Mouse (Mus musculus) cerebellum, adult (tissue): Measurements from ENCODE around the gene A030014E15Rik.
"Not testable (repeated sequence)": the region's sequence is repeated elsewhere in the genome, so short reads cannot be mapped to it uniquely, and the experiment has no call there.

Experiments
- ATAC-seq: cut with Nextera tagmentation; 2 replicates; pipeline ENCODE4 v1.9.2; 2017; ENCODE audit warnings: mild to moderate bottlenecking, moderate library complexity, mixed read lengths; ENCODE audit not compliant: insufficient number of reproducible peaks, low FRiP score, low TSS enrichment

The A030014E15Rik gene

GRCm38 (mm10) chr1:82924650-82925049 lies at the start of gene A030014E15Rik:
TSS of gene A030014E15Rik (plus strand) at chr1:82924917.
- ATAC-seq, result no peak

DNA sequence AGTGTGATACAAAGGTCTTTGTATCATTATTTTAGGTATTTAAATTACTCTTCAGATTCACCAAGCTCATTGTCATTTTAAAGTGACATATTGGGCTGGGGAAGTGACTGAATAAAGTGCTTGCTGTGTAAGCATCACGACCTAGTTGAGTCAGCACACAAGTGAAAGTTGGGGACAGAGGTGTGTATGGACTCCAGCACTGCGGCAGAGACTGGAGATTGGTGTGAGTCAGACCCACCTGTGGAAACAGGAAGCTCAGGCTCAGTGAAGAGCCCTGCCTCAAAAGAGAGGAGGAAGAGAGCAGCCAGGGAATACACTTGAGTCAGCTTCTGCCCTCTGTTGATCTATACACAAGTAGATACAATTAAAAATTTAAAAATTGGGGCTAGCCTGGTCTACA lies 45.5 kb upstream of the A030014E15Rik start:
- no peak for ATAC-seq

GRCm38 (mm10) chr1:82880196-82880595 lies 44.5 kb upstream of the A030014E15Rik start:
- no peak; the same call in 1 of the 2 replicates for ATAC-seq

DNA sequence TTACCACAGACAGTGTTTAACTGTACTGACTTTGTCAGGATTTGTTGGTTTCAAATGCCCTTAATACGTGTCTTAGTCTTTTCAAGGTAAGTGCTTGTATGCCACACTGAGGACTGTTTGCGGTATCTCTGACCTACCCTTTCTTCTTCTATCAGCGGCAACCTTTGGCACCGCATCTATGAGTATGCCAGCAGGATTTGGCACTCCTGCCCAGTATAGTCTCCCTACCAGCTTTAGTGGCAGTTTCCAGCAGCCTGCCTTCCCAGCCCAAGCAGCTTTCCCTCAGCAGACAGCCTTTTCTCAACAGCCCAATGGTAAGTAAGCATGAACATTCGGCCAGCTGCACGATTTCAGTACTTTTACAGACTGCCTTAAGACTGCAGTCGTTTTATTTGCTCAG lies 31.4 kb upstream of the A030014E15Rik start:
- ATAC-seq, result peak; percentile 80

DNA sequence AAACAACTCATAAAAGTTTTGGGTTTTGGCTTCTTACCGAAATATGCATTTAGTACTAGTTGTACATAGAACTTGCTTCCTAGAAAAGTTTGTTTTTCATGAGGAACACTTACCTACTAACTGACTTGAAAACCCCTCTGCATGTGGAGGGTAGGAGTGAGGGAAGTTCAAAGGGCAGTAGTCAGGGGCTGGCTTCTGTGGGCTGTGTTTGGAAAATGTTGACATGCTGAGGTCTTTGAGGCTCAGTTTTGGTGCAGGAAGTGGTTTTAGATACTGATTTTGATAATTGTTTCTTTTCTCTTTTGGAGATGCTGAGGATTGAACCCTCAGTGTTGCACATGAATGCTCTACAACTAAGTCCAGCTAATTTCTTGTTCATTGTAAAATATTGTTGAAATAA lies 24.1 kb upstream of the A030014E15Rik start:
- ATAC-seq, result no peak

GRCm38 (mm10) chr1:82901201-82901600 lies 23.5 kb upstream of the A030014E15Rik start:
- ATAC-seq, result no peak

DNA sequence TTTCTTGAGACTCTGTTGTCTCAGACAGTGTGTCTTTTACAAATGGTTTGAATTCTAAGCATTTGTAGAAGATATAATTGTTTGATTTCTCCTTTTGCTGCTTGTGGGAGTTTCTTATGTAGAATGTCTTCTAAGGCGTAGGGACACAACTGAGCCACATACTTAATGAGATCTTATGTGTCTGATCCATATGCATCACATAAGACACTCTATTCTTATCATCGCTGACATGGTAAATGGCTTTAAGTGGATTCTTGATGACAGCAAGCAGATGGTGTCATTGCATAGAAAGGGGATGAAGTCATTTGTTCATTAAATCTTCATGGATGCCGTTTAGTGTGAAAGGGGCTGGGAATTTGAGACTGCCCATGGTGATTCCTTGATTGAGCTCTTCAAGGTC lies 18.8 kb upstream of the A030014E15Rik start:
- ATAC-seq, result no peak

GRCm38 (mm10) chr1:82913025-82913424 lies 11.7 kb upstream of the A030014E15Rik start, which contains the start of gene A030005L19Rik:
TSS of gene A030005L19Rik (plus strand) at chr1:82913325.
- ATAC-seq, result no peak

DNA sequence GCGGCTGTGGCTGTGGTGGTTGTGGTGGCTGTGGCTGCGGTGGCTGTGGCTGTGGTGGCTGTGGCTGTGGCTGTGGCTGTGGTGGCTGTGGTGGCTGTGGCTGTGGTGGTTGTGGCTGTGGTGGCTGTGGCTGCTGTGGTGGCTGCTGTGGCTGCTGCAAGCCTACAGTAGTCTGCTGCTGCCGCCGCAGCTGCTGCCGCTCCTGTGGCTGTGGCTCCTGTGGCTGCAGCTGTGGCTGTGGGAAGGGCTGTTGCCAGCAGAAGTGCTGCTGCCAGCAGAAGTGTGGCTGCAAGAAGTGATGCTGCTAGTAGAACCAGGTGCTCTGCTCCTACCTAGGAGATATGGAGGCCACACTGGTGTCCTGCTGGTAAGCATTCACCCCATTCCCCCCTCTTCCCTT lies 11.3 kb upstream of the A030014E15Rik start:
- ATAC-seq, result not testable (repeated sequence)

- ATAC-seq, result not testable (repeated sequence)
Observed at GRCm38 (mm10) chr1:82930558-82930957, 5.8 kb downstream of the A030014E15Rik start.

- ATAC-seq, result not testable (repeated sequence)
Observed at GRCm38 (mm10) chr1:82931326-82931725, 6.6 kb downstream of the A030014E15Rik start, which contains the start of gene Gm6217. TSS of gene Gm6217 (minus strand) at chr1:82931399.

DNA sequence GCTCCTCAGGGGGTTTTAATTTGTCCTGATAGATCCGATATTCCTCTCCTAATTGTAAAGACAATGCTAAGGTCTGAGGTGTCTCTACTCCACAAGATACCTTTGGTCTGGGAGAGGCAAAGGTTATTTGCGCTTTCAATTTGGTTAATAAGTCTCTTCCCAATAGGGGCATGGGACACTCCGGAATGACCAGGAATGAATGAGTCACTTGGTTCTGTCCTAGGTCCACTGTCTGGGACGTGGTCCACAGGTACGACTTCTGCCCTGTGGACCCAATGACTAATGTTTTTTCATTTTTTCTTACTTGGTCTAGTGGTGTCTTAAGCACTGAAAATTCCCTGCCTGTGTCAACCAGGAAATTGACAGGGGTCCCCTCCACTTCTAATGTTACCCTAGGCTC lies 13.9 kb downstream of the A030014E15Rik start:
- no peak for ATAC-seq

DNA sequence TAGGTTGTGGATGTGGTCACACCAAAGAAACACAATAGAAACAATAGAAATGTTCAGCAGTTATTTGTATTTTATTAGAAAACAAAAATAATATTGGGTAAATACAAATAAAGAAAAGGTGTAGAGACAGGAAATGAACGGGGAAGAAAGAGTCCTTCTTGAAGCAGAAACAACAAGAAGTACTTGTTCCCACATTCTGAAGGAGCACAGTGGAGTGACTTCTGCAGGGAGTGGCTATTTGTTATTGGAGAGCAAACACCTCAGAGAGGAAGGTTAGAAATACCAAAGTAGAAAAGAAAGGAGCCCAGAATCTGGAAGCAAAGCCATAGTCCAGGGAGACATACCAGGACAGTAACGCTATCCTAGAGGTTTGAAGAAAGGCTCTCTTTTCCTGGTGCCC lies 17.8 kb downstream of the A030014E15Rik start:
- ATAC-seq, result not testable (repeated sequence)

- ATAC-seq, result not testable (repeated sequence)
Observed at GRCm38 (mm10) chr1:82943295-82943694, 18.6 kb downstream of the A030014E15Rik start, which contains the start of gene A030003K21Rik. TSS of gene A030003K21Rik (minus strand) at chr1:82943388.

GRCm38 (mm10) chr1:82946029-82946428 lies 21.3 kb downstream of the A030014E15Rik start:
- ATAC-seq, result not testable (repeated sequence)

GRCm38 (mm10) chr1:82948601-82949000 lies 23.9 kb downstream of the A030014E15Rik start:
- no peak for ATAC-seq

DNA sequence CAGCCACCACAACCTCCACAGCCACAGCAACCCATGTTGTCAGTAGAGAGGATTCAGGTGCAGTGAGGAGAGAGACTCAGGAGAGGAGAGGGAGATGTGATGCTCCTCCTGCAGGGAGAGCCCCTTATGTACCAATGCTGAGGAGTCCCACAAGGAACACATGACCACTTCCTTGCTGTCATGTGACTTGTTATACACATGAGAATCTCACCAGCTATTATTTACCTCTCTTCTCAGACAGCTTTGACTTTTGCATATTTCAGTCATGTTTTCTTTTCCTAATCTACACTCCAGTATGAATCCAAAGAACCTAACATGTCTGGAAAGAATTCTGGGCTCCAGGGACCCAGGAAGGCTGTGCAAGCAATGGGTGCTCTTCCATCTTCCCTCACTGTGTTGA lies 31.2 kb downstream of the A030014E15Rik start, which contains the start of gene Gm7544:
Gene Gm7544 (minus strand): TSS at position 101 of the 400 bp plus-strand sequence.
- ATAC-seq, result not testable (repeated sequence)

- no peak for ATAC-seq
Observed at GRCm38 (mm10) chr1:82959870-82960385, 35.2 kb downstream of the A030014E15Rik start, which contains the start of gene Gm47955. TSS of gene Gm47955 (plus strand) at chr1:82960286.

- ATAC-seq, result no peak
Observed at GRCm38 (mm10) chr1:82966413-82966812, 41.7 kb downstream of the A030014E15Rik start.

DNA sequence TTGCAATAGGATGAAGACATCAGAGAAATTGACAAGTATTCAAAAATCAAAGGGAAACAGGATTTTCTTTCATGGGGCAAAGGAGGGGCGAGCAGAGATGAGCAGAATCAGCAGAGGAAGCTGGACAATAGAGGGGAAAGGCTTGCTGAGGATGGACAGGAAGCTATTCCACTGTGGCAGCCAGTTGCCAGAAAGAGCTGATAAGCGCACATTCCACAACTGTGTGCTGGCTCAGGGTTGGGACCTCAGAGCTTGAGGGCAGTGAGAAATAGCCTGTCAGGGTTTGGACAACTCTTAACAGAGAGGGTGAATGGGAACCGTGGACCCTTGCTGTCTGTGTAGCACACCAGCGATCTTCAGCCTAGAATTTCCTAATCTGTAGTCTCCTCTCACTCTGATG lies 47.3 kb downstream of the A030014E15Rik start:
- no peak for ATAC-seq

DNA sequence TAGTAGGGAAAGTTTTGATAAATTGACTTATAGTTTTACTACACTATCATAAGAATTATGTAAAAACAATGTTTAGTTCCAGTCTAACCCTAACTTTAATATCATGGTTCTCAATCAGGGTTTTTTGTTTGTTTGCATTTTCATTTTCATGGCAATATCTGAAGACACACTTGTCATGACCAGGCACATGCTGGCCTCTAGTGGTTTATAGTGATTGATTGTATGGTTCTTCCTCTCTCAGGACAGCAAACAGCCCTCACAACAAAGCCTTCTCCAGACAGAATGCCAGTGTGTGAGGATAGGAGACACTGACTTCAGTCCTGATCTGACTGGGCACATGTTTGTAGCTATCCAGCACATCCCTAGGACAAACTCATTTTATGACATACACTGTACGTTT lies 48.5 kb downstream of the A030014E15Rik start:
- ATAC-seq, result no peak

DNA sequence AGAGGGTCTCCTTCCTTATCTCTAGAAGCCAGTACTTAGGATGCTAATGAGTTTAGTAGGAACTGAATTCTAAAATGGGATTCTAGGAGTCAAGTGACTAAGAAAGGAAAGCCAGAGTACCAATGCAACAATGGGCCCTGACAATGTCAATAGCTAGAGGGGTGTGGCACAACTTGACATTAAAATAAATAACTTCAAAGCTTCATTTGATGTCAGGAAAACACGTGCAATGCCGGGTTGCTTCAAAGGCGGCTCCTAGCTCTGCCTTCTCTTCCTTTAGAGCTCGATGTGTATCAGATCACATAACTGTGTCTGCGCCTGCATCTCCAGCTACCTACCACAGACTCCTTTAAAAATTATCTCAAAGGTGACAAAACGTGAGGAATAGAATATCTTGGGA lies 49.2 kb downstream of the A030014E15Rik start:
- no peak for ATAC-seq
